Mouse (Mus musculus) forelimb bud, embryonic 11.5 days (tissue): Measurements from ENCODE around the gene Rnf32.
A peak's percentile ranks its signal among the peaks of the same experiment; 100 is the strongest.

Experiments
- DNase-seq: peaks from one replicate; pipeline ENCODE4 v3.0.0-alpha.2; 2012; ENCODE audit warnings: low read depth, low spot score

Gene Rnf32

DNA sequence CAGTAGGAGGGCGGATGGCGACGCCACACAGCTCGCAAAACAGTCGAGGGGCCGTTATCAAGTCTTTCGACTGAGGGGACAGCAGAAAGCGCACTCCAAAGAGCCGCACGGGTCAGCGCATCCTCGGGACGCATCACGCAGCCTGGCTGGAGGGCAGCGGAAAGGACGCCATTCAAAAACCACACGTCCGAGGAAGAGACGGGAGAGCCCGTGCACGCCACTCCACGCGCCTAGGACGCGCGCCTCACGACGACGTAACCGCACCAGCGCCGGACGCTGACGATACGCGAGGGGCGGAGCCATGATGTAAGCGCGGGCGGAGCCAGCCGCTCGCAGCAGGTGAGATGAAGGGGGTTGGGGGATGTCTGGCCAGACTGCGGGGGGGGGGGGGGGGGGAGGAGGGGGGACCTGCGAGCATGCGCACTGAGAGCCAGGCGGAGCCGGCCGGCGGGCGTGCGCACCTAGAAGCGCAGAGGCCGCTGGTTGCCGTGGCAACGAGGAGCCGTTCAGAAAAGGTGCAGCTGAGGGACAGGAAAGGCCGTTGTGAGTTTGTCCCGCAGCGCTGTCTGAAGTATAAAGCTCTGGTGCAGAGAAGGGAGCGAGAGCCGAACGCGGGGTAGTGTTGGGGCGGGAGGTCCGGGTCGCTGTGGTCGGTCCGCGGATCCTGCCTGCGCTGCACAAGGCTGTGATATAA is at the start of gene Rnf32:
Gene Rnf32, plus strand, starts transcription at position 423 of the 694 bp plus-strand sequence.
- peak; percentile 94 for DNase-seq

DNA sequence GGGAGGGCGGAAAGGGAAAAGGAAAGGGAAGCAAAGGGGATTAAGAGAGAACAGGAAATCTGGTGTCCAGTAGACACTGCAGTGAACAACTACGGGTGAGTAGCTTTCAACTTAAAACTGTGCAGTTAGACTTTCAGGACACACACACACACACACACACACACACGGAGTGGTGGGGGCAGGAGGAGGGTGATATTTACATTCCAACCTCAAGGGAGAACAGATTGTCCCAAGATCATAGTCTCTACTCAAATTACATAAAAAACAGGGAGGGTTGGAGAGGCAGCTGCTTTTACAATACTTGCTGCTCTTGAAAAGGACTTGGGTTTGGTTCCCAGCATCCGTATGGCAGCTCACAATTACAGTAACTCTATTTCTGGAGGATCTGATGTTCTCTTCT is 45.6 kb upstream of the Rnf32 start:
- no peak for DNase-seq

DNA sequence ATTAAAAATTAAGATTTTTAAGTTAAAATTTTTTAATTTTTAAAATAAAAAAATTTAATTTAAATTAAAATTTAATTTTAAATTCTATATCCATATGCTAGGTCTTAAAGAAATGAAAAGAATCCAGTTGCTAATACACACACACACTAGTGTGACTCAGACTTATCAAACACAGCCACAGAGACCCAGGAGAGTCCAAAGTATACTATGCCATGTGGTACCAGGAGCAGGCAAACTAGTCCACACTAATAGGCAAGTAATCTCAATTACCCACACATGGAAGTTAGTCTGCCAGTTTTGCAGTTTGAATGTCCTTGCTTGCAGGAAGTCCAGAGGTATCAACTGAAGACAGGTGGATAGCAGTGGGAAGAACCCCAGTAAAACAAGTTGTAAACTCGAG is 35.9 kb upstream of the Rnf32 start:
- no peak for DNase-seq

DNA sequence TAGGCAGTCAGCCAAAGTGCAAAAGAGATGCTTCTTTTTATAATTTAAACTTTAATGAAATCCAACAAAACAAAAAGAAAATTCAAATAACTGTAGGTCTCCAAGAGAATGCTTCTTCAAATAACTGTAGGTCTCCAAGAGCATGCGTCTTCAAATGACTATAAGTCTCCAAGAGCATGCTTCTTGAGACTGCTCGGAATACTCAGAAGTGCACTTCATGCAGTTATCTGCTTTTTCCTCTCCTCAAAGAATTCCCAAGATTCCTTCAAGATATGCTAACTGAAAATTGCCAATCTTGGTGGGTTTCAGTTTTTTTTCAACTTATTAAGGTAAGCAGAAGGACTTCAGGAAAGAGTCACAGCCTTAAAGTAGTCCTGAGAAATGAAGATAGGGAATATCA is 28.8 kb upstream of the Rnf32 start:
- DNase-seq: no peak

DNA sequence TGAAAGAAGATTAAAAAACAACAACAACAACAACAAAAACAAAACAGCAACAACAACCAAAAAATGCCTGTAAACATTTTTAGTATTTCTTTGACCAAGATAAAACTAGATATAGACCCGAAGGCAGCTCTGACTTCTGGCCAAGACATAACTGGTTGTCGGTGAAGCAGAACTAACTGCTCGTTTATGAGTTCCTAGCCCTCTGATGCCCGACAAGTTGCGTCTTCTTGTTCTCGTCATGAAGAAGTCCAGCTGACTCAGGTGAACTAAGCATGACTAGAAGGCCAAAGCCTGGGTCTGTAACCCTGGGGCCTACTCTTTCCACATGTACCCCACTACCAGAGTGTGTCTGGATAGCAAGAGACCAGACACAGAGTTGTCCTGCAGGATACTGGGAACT is 25.6 kb upstream of the Rnf32 start:
- no peak for DNase-seq

DNA sequence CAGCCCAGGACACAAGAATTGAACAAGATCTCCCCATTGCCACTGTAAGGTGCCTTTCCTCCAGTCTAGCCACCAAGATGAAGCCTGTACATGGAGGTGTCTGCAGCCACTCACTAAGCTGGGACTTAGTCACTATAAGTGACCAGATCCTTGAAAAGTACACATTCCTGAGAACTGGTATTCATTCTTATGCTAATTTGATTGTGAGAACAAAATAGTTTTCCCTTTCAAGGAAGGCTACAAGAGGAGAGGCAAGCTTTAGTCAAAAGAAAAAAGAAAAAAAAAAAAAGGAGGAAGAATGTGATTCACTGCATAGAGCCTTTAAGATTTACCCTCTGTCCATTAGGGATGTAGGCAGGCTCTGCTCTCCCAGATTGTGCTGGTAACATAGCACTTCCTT is 24.6 kb upstream of the Rnf32 start:
- no peak for DNase-seq

DNA sequence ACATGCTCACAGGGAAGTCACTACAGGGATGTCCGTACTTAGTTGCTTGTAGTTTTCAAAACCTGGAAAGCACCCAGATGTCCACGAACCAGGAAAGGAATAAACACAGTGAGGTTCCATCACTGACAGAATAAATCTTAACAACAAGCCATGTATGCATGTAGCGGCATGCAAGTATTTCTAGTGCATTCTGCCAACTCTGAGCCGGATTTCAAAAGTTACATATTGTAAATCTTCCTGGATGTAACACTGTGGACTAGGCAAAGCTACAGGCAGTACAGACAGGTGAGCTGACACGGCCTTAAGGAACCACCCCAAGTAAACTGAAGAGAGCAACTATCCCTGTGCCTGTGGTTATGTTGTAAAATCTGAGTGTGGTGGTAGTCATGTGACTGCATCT is 9.0 kb upstream of the Rnf32 start:
- DNase-seq: no peak

DNA sequence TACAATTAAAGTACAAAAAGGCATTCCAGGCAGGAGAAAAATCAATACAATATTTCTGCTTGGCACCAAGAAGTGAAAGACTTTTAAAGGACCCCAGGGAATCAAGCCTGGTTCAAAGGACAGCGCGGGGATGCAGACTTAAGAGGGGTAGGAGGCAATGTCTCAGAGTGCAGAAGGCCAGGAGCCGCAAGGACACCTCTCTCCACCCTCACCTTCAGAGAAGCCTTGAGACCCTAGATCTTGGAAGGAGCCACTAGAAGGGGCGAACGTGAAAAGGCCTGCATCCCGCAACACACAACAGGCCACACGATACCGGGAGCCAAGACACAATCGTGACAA is 592 bp upstream of the Rnf32 start:
- no peak for DNase-seq

DNA sequence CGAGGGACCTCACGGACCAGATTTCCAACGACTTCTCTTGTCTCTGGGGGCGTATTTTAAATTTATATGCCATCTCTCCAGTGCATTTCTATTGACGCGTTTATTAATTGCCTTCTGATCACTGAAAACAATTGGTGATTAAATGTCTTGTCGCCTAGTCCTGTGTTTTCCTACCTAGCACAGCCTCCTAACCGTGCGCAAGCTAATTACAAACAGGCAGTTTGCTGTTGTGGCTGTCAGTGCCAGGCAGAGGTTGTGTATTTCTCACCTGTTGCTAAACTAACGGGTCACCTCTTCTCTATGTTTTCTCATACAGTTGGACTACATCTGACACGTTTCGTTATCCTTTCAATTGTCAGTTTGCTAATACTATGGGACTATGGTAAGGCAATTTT is 469 bp downstream of the Rnf32 start:
- DNase-seq: no peak

DNA sequence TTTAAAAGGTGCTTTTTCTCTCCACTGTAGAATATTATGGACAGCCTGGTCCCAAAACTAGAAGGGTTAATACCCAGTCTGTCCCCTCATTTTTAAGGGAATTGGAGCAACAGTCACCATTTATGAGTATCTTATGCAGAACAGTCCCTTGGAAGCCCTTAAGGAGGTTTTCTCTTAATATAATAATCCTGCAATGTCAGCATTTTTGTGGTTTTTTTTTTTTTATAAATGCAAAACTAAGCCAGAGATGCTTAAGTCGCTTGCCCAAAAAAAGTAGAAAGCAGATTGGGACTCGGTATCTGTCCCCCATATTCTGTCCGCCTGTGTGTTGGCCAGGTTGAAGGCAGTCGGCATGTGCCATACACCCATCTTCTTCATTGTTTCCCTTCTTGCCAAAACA is 1.4 kb downstream of the Rnf32 start:
- DNase-seq: no peak

DNA sequence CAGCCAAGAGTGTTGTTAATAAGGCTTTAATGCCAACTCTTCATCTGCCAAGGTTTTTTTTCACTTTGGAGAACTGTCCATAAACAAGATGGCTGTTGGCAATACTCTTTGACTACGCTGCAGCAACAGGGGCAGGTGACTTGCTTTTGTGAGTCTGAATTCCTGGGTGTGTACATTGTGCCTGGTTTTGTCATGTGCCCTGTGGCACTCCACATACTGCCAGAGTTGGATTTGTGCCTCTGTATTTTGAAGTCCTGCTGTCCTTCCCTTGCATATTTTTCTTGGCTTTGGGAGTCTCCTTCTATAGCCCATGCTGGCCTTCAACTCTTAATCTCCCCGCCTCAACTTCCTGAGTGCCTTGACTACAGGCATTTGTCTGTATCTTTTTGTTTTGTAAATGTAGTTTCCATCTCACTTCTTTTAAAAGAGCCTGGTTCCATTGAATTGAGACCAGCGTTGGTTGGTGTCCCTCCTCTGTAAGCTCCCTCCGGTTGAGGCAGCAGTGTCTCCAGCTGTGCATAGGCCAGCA is 3.2 kb downstream of the Rnf32 start:
- DNase-seq: no peak

DNA sequence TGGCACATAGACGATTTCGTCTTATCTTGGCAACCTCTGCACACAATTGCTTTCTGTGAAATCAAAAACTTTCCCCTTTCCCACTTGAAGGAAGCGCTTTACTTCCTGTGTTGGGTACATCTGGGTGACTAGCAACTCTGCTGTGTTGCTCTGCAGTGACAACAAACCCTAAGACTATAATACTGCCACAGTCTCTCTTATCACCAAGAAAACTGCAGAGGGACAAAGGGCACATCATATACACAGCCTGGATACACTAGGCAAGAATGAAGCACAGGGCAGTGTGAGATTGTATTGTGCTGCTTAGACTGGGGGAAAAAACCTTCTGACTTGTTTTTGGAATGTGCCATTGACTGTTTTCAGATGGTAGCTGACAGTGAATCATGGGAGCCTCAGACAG is 4.1 kb downstream of the Rnf32 start:
- no peak for DNase-seq

DNA sequence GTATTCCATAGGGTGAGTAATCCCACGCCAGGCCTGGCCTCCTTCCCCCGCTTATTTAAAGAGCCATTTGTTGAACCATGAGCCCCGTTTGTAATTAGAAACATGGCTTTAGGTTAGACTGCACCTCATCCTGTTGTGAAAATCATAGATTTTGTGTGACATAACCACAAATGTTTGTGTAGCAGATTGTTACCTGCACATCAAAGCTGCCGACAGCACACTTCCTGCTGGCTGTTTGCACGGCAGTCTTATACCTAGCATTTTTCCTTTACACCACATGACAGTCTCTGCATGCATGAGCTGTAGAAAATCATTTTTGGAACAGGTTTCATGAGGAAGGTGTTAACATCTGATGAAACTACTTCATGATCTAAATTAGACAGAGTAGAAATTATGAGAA is 9.9 kb downstream of the Rnf32 start:
- no peak for DNase-seq

DNA sequence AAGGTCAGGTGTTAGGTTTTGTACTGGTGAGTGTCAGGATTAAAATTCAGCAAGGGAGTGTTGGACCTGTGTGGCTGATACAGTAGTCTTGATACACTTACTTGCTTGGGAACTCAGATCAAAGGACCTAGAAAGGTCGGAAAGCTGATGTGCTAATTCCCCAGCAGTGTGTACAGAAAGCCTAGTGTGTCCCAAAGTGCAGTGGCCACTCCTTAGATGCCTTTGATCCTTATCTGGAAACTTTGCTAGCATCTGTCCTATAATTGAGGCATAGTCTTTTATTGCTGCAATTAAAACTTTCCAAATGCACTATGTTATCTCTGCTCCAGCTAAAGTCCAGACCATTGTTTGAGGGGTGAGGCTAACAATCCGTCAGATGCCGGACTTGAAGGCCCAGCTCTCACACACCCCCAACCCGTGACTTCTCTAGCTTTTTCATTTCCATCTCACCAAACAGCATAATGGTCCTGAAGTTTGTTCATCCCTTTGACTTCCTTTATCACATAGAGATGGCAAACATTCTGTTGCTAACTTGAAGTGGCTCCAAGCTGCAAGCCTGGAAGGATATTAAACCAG is 16.3 kb downstream of the Rnf32 start:
- DNase-seq: no peak

DNA sequence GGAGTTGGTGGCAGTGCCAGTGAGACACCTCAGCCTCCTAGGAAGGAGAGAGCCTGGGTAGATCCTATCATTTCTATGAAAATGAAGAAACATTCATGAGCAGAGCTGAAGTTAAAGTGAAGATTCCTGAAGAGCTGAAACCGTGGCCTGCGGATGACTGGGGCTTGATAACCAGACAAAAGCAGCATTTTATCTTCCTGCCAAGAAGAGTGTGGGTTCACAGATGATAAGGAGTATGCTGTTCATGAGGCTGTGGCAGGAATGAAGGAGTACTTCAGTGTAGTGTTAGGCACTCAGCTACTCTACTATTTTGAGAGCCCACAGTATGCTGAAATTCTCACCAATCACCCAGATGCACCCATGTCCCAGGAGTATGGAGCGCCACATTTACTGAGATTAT is 22.2 kb downstream of the Rnf32 start:
- no peak for DNase-seq

DNA sequence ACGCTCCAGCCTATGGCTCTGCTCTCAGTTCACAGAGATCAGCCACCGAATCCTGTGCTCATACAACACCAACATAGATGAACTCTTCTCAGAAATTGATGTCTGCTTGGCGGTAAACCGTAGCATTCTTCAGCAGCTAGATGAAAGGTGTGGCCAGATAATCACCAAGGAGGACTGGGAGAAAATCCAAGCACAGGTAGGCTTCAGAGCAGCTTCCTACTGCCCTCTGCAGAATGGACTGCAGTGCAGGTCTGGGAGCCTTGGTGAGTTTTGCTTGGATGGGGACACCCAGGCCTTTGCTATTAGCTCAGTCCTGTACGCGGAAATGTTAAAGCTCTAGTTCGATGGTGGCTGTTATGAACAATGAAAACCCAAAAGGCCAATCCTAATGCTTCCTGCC is 28.3 kb downstream of the Rnf32 start:
- DNase-seq: no peak

DNA sequence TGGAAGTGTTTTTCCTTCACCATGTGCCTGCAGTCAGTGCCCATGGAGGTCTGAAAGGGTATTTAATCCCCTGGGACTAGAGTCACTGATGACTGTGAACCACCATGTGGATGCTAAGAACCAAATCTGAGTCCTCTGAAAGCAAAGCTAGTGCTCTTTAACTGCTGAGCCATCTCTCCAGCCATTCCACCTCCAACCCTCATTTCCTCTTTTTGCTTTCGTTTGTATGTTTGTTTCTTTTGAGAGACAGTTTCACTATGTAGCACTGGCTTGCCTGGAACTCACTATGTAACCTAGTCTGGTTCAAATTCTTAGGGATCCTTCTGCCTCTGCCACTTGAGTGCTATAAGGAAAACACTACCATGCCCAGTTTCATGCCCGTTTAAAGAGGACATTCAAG is 34.7 kb downstream of the Rnf32 start:
- DNase-seq: no peak

DNA sequence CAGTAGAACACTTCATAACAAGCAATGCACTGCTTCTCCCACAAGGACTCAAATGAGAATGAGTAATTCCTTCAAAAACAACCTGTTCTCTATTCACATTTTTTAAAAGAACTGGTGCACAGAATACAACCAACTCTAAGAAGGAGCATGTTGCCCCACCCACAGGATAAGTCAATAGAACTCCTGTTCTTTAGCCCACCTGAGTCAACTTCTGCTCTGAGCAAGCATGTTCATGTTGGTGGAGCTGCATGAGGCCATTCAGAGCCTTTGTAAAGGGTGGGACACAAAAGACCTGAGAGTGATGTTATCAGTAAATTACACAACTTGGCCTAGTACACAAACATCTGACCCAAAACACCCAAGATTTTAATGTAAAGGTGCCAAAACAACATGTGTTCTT is 42.6 kb downstream of the Rnf32 start:
- no peak for DNase-seq

DNA sequence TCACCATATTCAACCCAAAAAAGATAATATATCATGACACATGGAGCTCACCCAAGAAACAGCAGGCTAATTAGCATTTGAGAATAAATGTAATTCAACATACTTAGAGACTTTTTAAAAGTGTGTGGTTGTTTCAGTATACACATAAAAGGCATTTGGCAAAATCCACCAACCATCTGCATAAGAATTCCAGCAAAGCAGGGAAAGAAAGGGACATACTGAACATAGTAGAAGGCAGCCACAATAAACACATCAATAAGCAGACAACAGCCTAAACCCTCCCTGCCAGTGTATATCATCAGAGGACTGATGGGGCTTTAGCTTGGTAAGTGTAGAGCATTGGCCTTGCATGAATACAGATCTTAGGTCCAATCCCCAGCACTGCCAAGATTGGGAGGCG is 49.0 kb downstream of the Rnf32 start:
- no peak for DNase-seq

DNA sequence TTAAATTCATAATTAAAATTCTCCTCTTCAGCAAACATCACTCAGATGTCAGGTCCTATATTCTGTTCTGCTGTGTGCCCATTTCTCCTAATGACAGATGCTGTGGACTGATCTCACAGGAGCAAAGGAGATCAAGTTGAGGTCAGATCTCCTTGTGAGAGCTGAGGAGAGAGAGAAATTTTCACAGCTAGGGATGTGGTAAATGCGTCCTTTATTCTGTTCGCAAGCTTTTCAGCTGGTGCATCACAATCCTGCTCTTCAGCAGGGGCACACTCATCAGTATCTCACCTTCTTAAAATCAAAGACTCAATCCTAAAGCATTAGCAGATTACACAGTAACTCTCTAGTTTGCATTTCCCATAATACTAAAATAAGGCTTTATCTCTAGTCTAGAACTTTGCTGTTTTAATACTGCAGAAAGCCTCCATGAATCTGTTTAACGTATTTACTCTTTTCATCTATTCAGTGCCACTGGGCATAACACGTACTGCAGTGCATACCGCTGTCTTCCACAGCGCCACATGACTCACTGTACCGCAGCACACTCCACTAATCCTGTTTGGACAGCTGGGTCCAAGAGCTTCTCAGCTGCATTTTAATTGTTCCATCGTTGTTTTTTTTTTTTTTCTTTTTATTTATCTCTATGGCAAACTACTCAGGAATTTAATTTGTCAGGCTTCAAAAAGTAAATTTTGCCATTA is 55.2 kb downstream of the Rnf32 start:
- no peak for DNase-seq

DNA sequence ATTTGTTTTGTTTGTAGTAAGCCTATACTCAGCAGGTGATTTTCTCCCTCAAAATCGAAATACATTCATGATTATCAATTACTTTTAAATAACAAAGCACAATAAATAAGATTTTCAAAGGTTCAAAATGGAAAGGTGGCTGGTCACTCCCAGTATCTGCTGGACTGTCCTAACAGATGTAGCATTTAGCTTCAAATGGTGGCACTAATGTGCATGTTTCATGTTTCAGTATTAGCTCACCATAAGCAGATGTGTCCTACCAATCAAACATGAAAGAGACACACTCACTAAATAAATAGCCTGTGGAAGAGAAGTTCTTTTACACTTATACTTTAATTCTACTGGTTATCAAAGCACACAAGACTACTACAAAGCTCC is 55.7 kb downstream of the Rnf32 start:
- DNase-seq: no peak

DNA sequence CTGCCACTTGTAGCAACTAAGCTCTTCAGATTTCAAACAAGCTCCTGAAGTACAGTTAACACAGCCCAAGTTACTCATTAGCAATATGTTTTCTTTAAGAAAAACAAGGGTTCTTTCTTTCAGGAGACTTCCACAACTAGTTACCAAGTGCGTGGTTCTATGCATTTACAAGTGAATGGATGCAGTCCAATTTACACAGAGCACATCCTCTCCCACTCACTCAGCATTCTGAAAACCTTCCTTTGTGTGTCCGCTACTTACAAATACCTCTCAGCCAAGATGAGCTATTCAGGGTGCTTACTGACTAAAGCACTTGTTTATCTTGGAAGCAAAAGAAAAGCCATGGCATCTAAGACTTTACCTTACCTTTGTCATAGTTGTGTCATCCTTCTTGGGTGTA is 58.1 kb downstream of the Rnf32 start:
- DNase-seq: no peak

DNA sequence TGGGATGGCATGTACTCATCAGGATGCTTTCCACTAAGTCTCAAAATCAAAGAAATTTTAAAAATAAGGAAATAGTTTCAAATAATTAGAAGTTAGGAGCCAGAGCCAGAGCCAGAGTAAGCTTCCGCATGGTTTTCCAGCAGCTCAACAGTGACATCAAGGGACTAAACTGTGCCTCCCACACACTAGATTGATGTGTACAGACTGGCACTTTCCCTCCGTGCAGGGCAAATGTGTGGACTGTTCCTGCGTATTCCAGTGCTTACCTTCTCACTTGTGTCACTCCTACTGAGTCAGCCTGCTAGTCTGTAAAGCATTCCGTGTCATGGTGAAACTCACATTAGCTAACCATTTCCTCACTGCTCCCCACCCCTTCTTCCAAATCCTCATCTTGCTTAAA is 75.1 kb downstream of the Rnf32 start:
- no peak for DNase-seq
